Mouse (Mus musculus) C2C12 (cell line): Measurements from ENCODE around the gene Ephb3.
"Not testable (repeated sequence)": the region's sequence is repeated elsewhere in the genome, so short reads cannot be mapped to it uniquely, and the experiment has no call there.

Experiments
- CEBPB ChIP-seq: IDR thresholded peaks from one replicate; pipeline ENCODE4 v1.6.1; 2011; ENCODE audit warnings: low read depth, mild to moderate bottlenecking, control low read depth, moderate library complexity
- CTCF ChIP-seq: IDR thresholded peaks from one replicate; pipeline ENCODE4 v1.5.1; 2011; ENCODE audit not compliant: control insufficient read depth, insufficient read depth, insufficient read length
- MAX ChIP-seq: IDR thresholded peaks from one replicate; pipeline ENCODE4 v1.6.1; 2011; ENCODE audit warnings: mild to moderate bottlenecking, control low read depth
- MYOD1 ChIP-seq: IDR thresholded peaks from one replicate; pipeline ENCODE4 v1.6.1; 2011; ENCODE audit warnings: low read depth; ENCODE audit not compliant: control insufficient read depth, insufficient read length
- MYOG ChIP-seq: IDR thresholded peaks from one replicate; pipeline ENCODE4 v1.6.1; 2011; ENCODE audit not compliant: control insufficient read depth, insufficient read length; ENCODE audit errors: extremely low read depth
- USF1 ChIP-seq: IDR thresholded peaks from one replicate; pipeline ENCODE4 v1.6.1; 2011; ENCODE audit warnings: low read depth, mild to moderate bottlenecking, control low read depth, moderate library complexity

- TF ChIP-seq CTCF, MYOG, MYOD1, MAX, USF1, CEBPB: not testable (repeated sequence)
Observed at GRCm38 (mm10) chr16:21165343-21166220, 39.0 kb upstream of the Ephb3 start.
